Mouse (Mus musculus): ENCODE data around the gene 4931423N10Rik. TPM values are rescaled to one million over a fixed set of nuclear protein-coding genes. Genes with fewer than 3 reads are reported as not detected.

Gene 4931423N10Rik
- polyA plus RNA-seq, 1 experiment from 2014 or later = not detected

Other genes starting within 250 kb of the 4931423N10Rik start
- gene Abi1, start 167.2 kb upstream of the 4931423N10Rik start, polyA plus RNA-seq (2015; fragmentation: Nextera tagmentation; extraction: Ambion mirVana) = 16.2 and 21.1 TPM in 2 replicates
- 14.4 and 17.5 TPM in 2 replicates for gene Acbd5, start 139.3 kb upstream of the 4931423N10Rik start, polyA plus RNA-seq (2015; fragmentation: Nextera tagmentation; extraction: Ambion mirVana)
- 8.3 and 8.5 TPM in 2 replicates for gene Mastl, start 51.5 kb upstream of the 4931423N10Rik start, polyA plus RNA-seq (2015; fragmentation: Nextera tagmentation; extraction: Ambion mirVana)
- 39.5 and 53.0 TPM in 2 replicates for gene Yme1l1, start 51.1 kb upstream of the 4931423N10Rik start, polyA plus RNA-seq (2015; fragmentation: Nextera tagmentation; extraction: Ambion mirVana)
- gene Nxph2, start 113.8 kb downstream of the 4931423N10Rik start, polyA plus RNA-seq (2015; fragmentation: Nextera tagmentation; extraction: Ambion mirVana) = not detected in 2 replicates